Mouse (Mus musculus) midbrain, embryonic 14.5 days (tissue): ENCODE measurements around the gene Frmd8. TPM values are rescaled to one million over a fixed set of nuclear protein-coding genes. Genes with fewer than 3 reads are reported as not detected.

Experiments used
- ATAC-seq: fragments of 200-750 bp; cut with Nextera tagmentation; 2 replicates; pipeline ENCODE4 v1.8.0; 2017; ENCODE audit warnings: moderate number of reproducible peaks, moderate library complexity; ENCODE audit not compliant: low FRiP score, low TSS enrichment
- DNase-seq: peaks from one replicate; pipeline ENCODE4 v3.0.0-alpha.2; 2015
- H3K27ac ChIP-seq: fragments of 300-500 bp; sonication (generic); replicated peaks from 2 replicates; pipeline ENCODE4 v1.5.1; 2014; ENCODE audit warnings: mild to moderate bottlenecking, low read depth, low read length, moderate library complexity
- H3K27me3 ChIP-seq: fragments of 300-500 bp; sonication (generic); 2 replicates; pipeline ENCODE4 v1.6.1; 2014; ENCODE audit warnings: low read length, control low read depth, mixed read lengths; ENCODE audit not compliant: control insufficient read depth, insufficient read depth
- H3K36me3 ChIP-seq: fragments of 300-500 bp; sonication (generic); 2 replicates; pipeline ENCODE4 v1.6.1; 2014; ENCODE audit warnings: low read length, control low read depth; ENCODE audit not compliant: control insufficient read depth, insufficient read depth
- H3K4me1 ChIP-seq: fragments of 300-500 bp; sonication (generic); 2 replicates; pipeline ENCODE4 v1.6.1; 2014; ENCODE audit warnings: mild to moderate bottlenecking, antibody characterized with exemption, low read length, control low read depth; ENCODE audit not compliant: control insufficient read depth, insufficient read depth
- H3K4me2 ChIP-seq: fragments of 300-500 bp; sonication (generic); 2 replicates; pipeline ENCODE4 v1.6.1; 2014; ENCODE audit warnings: mild to moderate bottlenecking, low read length, moderate library complexity
- H3K4me3 ChIP-seq: fragments of 300-500 bp; sonication (generic); replicated peaks from 2 replicates; pipeline ENCODE4 v1.5.1; 2014; ENCODE audit warnings: low read depth, low read length
- H3K9ac ChIP-seq: fragments of 300-500 bp; sonication (generic); replicated peaks from 2 replicates; pipeline ENCODE4 v1.6.1; 2014; ENCODE audit warnings: mild to moderate bottlenecking, low read length, moderate library complexity
- H3K9me3 ChIP-seq: fragments of 300-500 bp; sonication (generic); 2 replicates; pipeline ENCODE4 v1.6.1; 2016; ENCODE audit warnings: low read length, control low read depth, mixed read lengths; ENCODE audit not compliant: control insufficient read depth
- WGBS: fragments of 180-500 bp; shearing (Covaris S2); extraction: QIAGEN DNeasy Blood & Tissue Kit; methylation state at CpG from one replicate; pipeline ENCODE4 v1.1.7; 2014; 5-methylcytosine and 5-hydroxymethylcytosine counted together
- polyA plus RNA-seq: library from polyadenylated mRNA; unstranded; fragments of >200 nt; fragmentation: Nextera tagmentation; extraction: Ambion mirVana; gene quantifications from 2 replicates; pipeline ENCODE4 v1.2.1, GENCODE M21; 2014

The Frmd8 gene
- polyA plus RNA-seq, result 8.3 and 12.2 TPM in 2 replicates

DNA sequence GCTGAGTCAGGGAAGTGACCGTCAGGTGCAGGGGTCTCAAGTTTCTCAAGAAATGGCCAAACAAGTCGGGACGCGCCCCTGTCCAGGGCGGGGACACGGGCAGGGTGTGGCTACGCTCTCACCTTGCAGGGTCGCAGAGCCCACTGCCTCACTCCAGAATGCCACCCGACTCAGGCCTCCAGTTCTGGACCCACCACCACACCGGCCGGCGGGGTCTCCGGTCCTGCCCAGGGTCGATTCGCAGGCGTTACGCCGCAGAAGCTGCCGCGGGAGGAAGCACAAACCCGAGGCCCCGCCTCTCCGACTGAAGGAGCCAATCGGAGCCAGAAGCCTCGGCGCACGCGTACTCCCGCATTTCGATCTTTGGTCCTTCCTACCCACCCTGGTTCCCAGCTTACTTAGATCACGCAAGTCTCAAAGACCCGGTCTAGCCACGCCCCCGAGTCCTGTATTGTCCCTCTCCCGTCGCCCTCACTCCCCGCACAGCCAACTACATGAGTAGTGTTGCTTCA, at the start of gene Frmd8:
Frmd8 (minus strand) TSS at position 306 of the 512 bp plus-strand sequence.
- H3K27me3 ChIP-seq, result no peaks in the 10 kb centered on the region
- H3K4me1 ChIP-seq, result peaks cover 9% of the 10 kb centered on the region
- peak within 1 kb of the TSS; percentile 75 for H3K4me3 ChIP-seq
- peak within 1 kb of the TSS; percentile 90 for H3K4me2 ChIP-seq
- peaks cover 7% of the 10 kb centered on the region; the same call in 1 of the 2 replicates for H3K36me3 ChIP-seq
- WGBS, result under 1% methylated on average over 37 of the region's 37 CpGs
- H3K9ac ChIP-seq, result peak within 1 kb of the TSS; percentile 77
- H3K27ac ChIP-seq, result peak within 1 kb of the TSS; percentile 50
- H3K9me3 ChIP-seq, result no peaks in the 10 kb centered on the region
- ATAC-seq (peak; percentile 90), DNase-seq (peak; percentile 98)

DNA sequence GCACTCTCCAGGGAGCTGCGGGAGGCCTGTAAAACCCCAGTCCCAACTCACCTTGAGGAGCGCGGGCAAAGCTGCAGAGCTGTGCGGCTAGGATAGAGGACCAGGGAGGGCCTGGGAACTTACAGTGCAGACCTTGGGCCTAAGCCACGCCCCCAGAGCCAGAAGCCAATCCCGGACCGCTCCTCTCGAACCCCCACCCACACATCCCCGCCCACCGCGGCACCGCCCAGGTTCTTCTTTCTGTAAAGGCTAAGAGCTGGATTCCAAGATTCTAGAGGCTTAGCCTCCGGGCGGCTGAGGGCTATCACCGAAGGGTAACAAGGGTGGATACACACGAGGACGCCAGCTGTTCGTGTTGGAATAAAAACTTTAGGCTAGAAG, 49.6 kb upstream of the Frmd8 start, which contains the start of gene Cdc42ep2:
Cdc42ep2 (minus strand) TSS at position 104 of the 381 bp plus-strand sequence.
- peak within 1 kb of the TSS; percentile 89 for H3K4me2 ChIP-seq
- DNase-seq (peak; percentile 96), ATAC-seq (peak; percentile 91)
- peak within 1 kb of the TSS; percentile 77 for H3K27ac ChIP-seq
- H3K4me3 ChIP-seq, result peak within 1 kb of the TSS; percentile 61
- under 1% methylated on average over 18 of the region's 18 CpGs for WGBS
- H3K27me3 ChIP-seq, result no peaks in the 10 kb centered on the region
- peak within 1 kb of the TSS; percentile 62 for H3K9ac ChIP-seq
- H3K36me3 ChIP-seq, result no peaks in the 10 kb centered on the region
- H3K4me1 ChIP-seq, result peaks cover 12% of the 10 kb centered on the region
- H3K9me3 ChIP-seq, result no peaks in the 10 kb centered on the region

DNA sequence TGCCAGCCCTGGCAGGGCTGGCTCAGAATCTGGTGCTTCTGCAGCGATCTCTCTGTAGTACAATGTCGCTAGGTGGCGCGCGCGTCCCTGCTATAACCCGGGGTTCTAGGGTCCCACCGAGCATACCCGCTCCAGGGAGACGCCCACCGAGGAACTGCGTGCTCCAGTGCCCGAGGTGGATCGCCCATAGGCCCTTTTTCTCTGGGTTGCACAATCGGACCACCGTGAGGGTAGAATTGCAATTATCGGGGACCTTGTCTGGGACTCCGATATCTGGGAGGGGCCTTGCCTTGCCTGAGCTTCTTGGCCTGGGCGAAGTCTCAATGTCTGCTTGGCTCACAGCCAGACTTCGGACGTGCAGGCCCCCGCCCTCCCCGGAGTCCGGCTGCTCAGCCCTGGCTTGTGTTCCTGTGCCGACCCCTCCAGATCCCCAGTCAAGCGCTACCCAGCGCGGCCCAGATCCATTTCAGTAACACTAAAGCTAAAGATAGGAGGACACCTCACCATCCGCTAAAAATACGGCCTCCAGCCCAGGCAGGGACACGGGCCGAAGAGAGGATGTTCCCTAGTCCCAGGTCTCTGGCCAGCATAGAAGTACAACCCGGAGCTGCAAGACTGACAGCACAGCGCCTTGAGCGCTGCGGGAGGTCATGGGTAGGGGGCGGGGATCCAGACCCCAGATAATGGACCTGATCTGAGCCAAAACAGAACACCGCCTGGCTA, 49.1 kb upstream of the Frmd8 start:
- peak; percentile 84 for ATAC-seq
- Histone ChIP-seq H3K4me1 (peaks cover 12% of the 10 kb centered on the region), H3K36me3 (no peaks in the 10 kb centered on the region), H3K9me3 (no peaks in the 10 kb centered on the region), H3K9ac (peak overlapping the region; percentile 62), H3K4me2 (peak overlapping the region; percentile 89), H3K27me3 (no peaks in the 10 kb centered on the region), H3K27ac (peak overlapping the region; percentile 77), H3K4me3 (peak overlapping the region; percentile 61)
- WGBS, result under 1% methylated on average over 38 of the region's 38 CpGs
- DNase-seq, result peak; percentile 98

DNA sequence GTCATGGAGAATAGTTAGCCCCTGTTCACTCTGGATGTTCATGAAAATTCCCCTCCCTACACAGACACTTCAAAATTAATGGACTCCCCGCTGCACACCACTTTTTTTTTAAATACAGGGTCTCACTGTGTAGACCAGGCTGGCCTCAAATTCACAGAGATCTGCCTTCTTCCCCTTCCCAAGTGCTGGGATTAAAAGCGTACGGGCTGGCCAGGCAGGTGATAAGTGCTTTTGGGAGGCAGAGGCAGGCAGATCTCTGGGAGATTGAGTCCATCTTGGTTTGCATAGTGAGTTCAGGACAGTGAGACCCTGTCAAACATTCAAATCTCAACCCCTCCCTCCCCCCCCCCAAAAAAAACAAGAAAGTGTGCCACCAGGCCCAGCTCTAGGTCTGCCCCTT, 47.9 kb upstream of the Frmd8 start:
- DNase-seq (no peak), ATAC-seq (no peak)
- H3K4me1 ChIP-seq, result peaks cover 12% of the 10 kb centered on the region
- no peak overlapping the region; the same call in 1 of the 2 replicates for H3K4me2 ChIP-seq
- no peaks in the 10 kb centered on the region for H3K27me3 ChIP-seq
- 94% methylated on average over 3 of the region's 3 CpGs for WGBS
- H3K36me3 ChIP-seq, result peaks cover 6% of the 10 kb centered on the region
- 0 out of 2 replicates have a peak overlapping the region, but pooled peaks have one; percentile 20 for H3K9ac ChIP-seq
- no peak overlapping the region for H3K27ac ChIP-seq
- no peaks in the 10 kb centered on the region for H3K9me3 ChIP-seq
- no peak overlapping the region for H3K4me3 ChIP-seq

DNA sequence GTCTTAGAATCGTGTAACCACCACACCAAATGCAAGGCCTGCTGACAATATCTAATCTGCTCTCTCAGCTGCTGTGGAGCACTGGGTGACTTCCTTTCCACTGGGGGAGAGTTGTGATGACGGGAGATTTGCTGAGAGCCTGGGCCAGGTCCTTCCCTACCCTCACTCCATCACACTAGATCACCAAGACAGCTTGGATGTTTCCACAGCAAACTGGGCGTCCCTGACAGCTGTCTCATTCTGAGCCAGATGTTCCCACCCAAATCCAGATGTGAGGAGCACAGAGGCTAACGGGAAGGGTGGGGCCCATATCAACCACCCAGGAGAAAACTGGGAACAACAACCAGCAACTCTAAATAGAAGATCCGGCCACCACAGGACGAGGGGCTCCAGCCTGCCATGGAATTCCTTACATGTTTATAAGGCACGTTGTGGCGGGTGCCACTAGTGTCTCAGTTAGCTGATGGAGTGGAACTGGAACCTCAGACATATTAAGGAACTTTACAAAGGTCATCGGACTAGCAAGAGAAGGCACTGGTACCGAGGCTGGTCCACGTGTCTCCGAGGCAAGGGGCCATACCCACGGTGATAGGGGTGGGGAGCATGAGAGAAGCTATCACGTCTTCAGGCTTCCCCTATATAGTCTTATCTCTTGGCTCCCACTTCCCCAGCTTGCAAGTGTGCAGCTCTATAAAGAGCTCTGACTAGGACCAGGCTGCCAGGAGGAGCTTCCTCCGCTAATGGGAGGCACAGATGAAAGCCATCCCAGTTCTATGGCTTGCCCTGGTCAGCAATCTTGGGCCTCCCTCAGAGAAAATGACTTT, 47.3 kb upstream of the Frmd8 start:
- peaks cover 12% of the 10 kb centered on the region for H3K4me1 ChIP-seq
- peak overlapping the region; percentile 24; the same call in 1 of the 2 replicates for H3K4me2 ChIP-seq
- no peaks in the 10 kb centered on the region for H3K9me3 ChIP-seq
- peaks cover 12% of the 10 kb centered on the region for H3K36me3 ChIP-seq
- 0 out of 2 replicates have a peak overlapping the region, but pooled peaks have one; percentile 20 for H3K9ac ChIP-seq
- no peak for DNase-seq
- no peak overlapping the region for H3K27ac ChIP-seq
- no peaks in the 10 kb centered on the region for H3K27me3 ChIP-seq
- 82% methylated on average over 15 of the region's 15 CpGs for WGBS
- no peak for ATAC-seq
- no peak overlapping the region for H3K4me3 ChIP-seq

DNA sequence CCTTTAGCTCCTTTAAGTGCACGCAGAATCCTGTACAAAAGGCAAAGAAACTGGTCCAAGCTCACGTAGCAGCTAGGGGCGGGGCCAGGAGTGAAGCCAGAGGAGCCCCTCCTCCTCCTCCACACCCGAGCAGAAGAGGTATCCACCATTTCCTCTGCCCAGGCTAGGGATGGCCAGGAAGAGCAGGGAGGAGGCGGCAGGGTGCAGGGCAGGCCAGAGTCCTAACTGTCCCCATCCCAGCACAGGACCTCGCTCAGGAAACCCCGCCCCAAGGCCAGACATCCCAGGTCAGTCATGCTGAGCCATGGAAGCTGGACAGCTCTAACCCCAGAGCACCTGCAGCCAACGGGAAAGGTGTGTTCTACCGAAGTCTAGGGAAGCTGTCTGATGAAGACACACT, 46.6 kb upstream of the Frmd8 start:
- Histone ChIP-seq H3K36me3 (peaks cover 16% of the 10 kb centered on the region), H3K9ac (no peak overlapping the region; the same call in 1 of the 2 replicates), H3K4me2 (peak overlapping the region; percentile 24), H3K9me3 (no peaks in the 10 kb centered on the region), H3K27me3 (no peaks in the 10 kb centered on the region), H3K4me1 (peaks cover 12% of the 10 kb centered on the region), H3K4me3 (no peak overlapping the region), H3K27ac (no peak overlapping the region)
- 20% methylated on average over 9 of the region's 9 CpGs for WGBS
- no peak for DNase-seq
- ATAC-seq, result no peak

DNA sequence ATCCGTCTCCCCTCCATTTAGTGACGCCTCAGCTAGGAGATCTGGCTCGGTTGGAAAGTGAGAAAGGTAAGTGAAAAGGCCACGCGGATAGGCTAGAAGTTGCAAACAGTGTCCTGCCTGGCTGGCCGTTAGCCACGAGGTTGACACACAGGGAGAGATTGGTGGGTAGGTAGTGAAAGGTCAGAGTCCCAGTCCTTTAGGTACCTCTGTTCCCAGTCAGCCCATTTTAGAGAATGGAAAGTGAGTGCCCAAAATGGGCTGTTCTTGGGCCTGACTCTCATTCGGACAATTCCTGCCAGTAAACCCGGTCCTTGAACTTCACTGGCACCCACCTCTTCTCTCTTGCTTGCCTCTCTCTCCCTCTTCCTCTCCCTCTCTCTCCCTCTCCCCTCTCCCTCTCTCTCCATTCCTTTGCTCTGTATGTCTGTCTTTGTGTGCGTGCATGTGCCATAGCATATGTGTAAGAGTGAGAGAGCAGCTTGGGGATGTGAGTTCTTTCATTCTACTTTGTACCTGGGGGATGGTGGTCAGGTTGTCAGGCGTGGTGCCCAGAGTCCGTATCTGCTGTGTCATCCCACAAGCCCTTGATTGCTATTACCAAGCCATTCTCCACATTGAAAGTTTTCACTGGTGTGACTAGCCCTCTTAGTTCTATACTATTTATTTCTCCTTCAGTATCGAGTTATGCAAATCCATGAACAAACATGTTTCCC, 38.1 kb upstream of the Frmd8 start, which contains the start of gene Dpf2:
Dpf2 (minus strand) TSS at position 4 of the 713 bp plus-strand sequence.
- peak within 1 kb of the TSS; percentile 81 for H3K9ac ChIP-seq
- H3K27me3 ChIP-seq, result no peaks in the 10 kb centered on the region
- peaks cover 16% of the 10 kb centered on the region for H3K36me3 ChIP-seq
- H3K4me3 ChIP-seq, result peak within 1 kb of the TSS; percentile 95
- H3K4me1 ChIP-seq, result peaks cover 27% of the 10 kb centered on the region
- no peak for DNase-seq
- H3K27ac ChIP-seq, result peak within 1 kb of the TSS; percentile 77
- H3K4me2 ChIP-seq, result peak within 1 kb of the TSS; percentile 79
- ATAC-seq, result no peak; the same call in 1 of the 2 replicates
- no peaks in the 10 kb centered on the region for H3K9me3 ChIP-seq
- WGBS, result 24% methylated on average over 13 of the region's 13 CpGs
